Mouse (Mus musculus) stomach, postnatal 0 days (tissue): ENCODE data around the gene Vat1. TPM values are rescaled to one million over a fixed set of nuclear protein-coding genes. Genes with fewer than 3 reads are reported as not detected.
"Not testable (repeated sequence)": the region's sequence is repeated elsewhere in the genome, so short reads cannot be mapped to it uniquely, and the experiment has no call there.

Source experiments
- ATAC-seq: fragments of 200-750 bp; cut with Nextera tagmentation; 2 replicates; pipeline ENCODE4 v1.8.0; 2017; ENCODE audit not compliant: low FRiP score, low TSS enrichment
- DNase-seq: peaks from one replicate; pipeline ENCODE4 v3.0.0-alpha.2; 2016; ENCODE audit warnings: low spot score
- H3K27ac ChIP-seq: fragments of 300-500 bp; sonication (generic); replicated peaks from 2 replicates; pipeline ENCODE4 v1.5.1; 2014; ENCODE audit warnings: mild to moderate bottlenecking, control low read depth
- H3K27me3 ChIP-seq: fragments of 300-500 bp; sonication (generic); 2 replicates; pipeline ENCODE4 v1.6.1; 2014; ENCODE audit warnings: low read length; ENCODE audit not compliant: control insufficient read depth, insufficient read depth
- H3K36me3 ChIP-seq: fragments of 300-500 bp; sonication (generic); 2 replicates; pipeline ENCODE4 v1.6.1; 2014; ENCODE audit warnings: low read length, mixed read lengths; ENCODE audit not compliant: control insufficient read depth, insufficient read depth
- H3K4me1 ChIP-seq: fragments of 300-500 bp; sonication (generic); replicated peaks from 2 replicates; pipeline ENCODE4 v1.6.1; 2014; ENCODE audit warnings: antibody characterized with exemption; ENCODE audit not compliant: control insufficient read depth, insufficient read depth
- H3K4me2 ChIP-seq: fragments of 300-500 bp; sonication (generic); replicated peaks from 2 replicates; pipeline ENCODE4 v1.6.1; 2014; ENCODE audit warnings: low read depth, mild to moderate bottlenecking, control low read depth, moderate library complexity
- H3K4me3 ChIP-seq: fragments of 300-500 bp; sonication (generic); 2 replicates; pipeline ENCODE4 v1.5.1; 2014; ENCODE audit warnings: low read depth, low read length, control low read depth
- H3K9ac ChIP-seq: fragments of 300-500 bp; sonication (generic); 2 replicates; pipeline ENCODE4 v1.6.1; 2014; ENCODE audit warnings: mild to moderate bottlenecking, low read length, control low read depth, mixed read lengths
- H3K9me3 ChIP-seq: fragments of 300-500 bp; sonication (generic); 2 replicates; pipeline ENCODE4 v1.6.1; 2016; ENCODE audit warnings: low read length; ENCODE audit not compliant: control insufficient read depth
- CTCF ChIP-seq: IDR thresholded peaks from 2 replicates; pipeline ENCODE4 v1.5.1; 2016; ENCODE audit warnings: antibody characterized with exemption, low read depth, mild to moderate bottlenecking, moderate library complexity
- EP300 ChIP-seq: optimal IDR thresholded peaks from 2 replicates; pipeline ENCODE3; 2016; ENCODE audit warnings: antibody characterized with exemption
- WGBS: fragments of 180-500 bp; shearing (Covaris S2); extraction: QIAGEN DNeasy Blood & Tissue Kit; methylation state at CpG from one replicate; pipeline ENCODE4 v1.1.7; 2014; 5-methylcytosine and 5-hydroxymethylcytosine counted together
- polyA plus RNA-seq: library from polyadenylated mRNA; unstranded; fragments of >200 nt; fragmentation: Nextera tagmentation; extraction: Ambion mirVana; gene quantifications from 2 replicates; pipeline ENCODE4 v1.2.1, GENCODE M21; 2015

Gene Vat1
- polyA plus RNA-seq, 1 experiment from 2014 or later: 63.4 TPM

DNA sequence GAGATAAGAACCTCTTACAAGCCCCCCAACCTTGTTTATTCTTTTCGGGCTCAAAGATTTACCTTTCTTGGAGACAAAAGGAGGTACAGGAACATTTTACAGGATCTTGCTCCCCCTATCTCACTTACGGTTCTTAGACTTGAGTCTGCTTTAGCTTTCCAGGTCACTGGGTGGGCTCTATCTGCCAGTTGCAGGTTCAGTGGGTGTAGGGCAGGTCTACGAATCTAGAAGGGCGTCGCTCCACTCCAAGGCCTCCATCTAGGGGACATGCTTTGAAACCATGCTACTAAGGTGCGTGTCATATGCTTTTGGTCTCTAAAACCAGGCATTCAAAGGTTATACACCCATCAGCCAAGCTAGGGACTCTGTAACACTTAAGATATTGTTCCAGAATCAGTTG is 18.2 kb upstream of the Vat1 start:
- ATAC-seq (no peak), DNase-seq (no peak)
- Histone ChIP-seq H3K4me1 (no peaks in the 10 kb centered on the region), H3K27ac (no peak overlapping the region), H3K9ac (no peak overlapping the region), H3K9me3 (no peaks in the 10 kb centered on the region), H3K36me3 (no peaks in the 10 kb centered on the region), H3K4me2 (no peak overlapping the region), H3K27me3 (no peaks in the 10 kb centered on the region), H3K4me3 (no peak overlapping the region)
- WGBS: 53% methylated on average over 6 of the region's 6 CpGs
- TF ChIP-seq CTCF (no peak), EP300 (no peak)

DNA sequence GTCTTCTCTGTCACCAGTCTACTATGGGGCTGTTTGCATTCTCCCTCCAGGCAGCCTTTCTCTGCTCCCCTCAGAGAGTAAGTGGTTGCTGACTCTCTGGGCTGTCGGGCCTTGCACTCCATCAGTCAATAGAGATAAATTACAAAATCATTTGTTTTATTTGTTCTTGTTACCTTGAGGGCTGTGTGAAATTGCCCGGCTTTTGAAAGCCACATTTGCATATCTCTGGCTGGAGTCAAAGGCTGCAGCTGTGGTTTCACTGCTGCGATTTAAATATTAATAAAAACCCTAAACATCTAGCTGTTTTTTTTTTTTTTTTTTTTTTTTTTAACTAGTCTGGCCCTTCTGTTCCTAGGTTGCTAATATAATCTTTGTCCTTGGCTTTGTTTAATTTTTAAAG is 17.8 kb upstream of the Vat1 start:
- ATAC-seq (no peak), DNase-seq (peak; percentile 29)
- no peaks in the 10 kb centered on the region for H3K36me3 ChIP-seq
- H3K4me3 ChIP-seq: no peak overlapping the region
- no peak for TF ChIP-seq EP300
- TF ChIP-seq CTCF: no peak
- H3K4me1 ChIP-seq: no peaks in the 10 kb centered on the region
- no peak overlapping the region for H3K4me2 ChIP-seq
- H3K9ac ChIP-seq: no peak overlapping the region
- H3K9me3 ChIP-seq: no peaks in the 10 kb centered on the region
- H3K27ac ChIP-seq: no peak overlapping the region
- 26% methylated on average over 3 of the region's 3 CpGs for WGBS
- no peaks in the 10 kb centered on the region for H3K27me3 ChIP-seq

DNA sequence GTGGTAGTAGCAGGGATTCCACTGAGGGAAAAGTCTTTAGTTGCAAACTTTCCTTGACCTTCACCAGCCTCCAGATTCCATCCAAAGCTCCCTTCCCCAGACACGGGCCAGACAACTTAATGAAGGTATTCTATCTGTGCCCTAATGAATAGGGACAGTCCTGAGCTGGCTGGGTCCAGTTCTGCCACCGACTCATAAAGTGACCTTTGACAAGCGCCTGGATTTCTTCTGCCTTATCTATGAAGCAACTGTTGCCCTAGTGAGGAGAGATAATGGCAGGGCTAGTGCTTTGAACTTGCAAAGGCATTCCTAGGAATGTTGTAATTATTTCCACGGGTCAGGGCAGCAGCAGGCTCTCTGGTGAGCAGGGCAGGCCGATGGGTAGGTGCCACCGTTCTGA is 14.9 kb upstream of the Vat1 start:
- 21% methylated on average over 6 of the region's 6 CpGs for WGBS
- Histone ChIP-seq H3K9ac (no peak overlapping the region), H3K4me2 (no peak overlapping the region), H3K9me3 (no peaks in the 10 kb centered on the region), H3K4me3 (no peak overlapping the region), H3K27me3 (no peaks in the 10 kb centered on the region), H3K36me3 (no peaks in the 10 kb centered on the region), H3K27ac (no peak overlapping the region), H3K4me1 (no peaks in the 10 kb centered on the region)
- TF ChIP-seq EP300 (no peak), CTCF (no peak)
- ATAC-seq: peak; percentile 72
- DNase-seq: no peak

DNA sequence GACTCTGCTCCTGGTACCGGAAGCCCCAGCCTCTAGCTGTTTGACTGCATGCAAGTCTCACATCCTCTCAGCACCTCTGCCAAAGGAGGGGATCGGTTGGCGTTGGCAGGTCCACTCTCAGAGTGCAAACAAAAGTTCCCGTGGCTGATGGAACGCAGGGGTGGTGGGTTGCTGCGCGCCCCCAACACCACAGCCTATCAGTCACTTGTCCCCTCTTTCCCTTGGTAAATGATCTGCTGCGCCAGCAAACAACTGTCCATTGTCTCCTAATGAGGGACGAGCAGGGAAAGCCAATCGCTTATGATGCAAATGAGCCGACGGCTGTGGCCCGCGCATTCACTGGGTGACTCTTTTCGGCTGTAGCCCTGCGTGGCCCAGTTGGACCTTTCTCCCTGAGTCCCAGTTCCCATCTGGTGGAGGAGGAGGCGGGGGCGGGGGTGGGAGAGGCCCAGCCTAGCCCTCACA is 13.2 kb upstream of the Vat1 start:
- H3K36me3 ChIP-seq: no peaks in the 10 kb centered on the region
- H3K4me1 ChIP-seq: no peaks in the 10 kb centered on the region
- no peaks in the 10 kb centered on the region for H3K27me3 ChIP-seq
- DNase-seq (no peak), ATAC-seq (no peak)
- TF ChIP-seq CTCF (no peak), EP300 (no peak)
- H3K4me2 ChIP-seq: 0 out of 2 replicates have a peak overlapping the region, but pooled peaks have one; percentile 9
- H3K9ac ChIP-seq: no peak overlapping the region
- H3K27ac ChIP-seq: no peak overlapping the region
- no peak overlapping the region for H3K4me3 ChIP-seq
- 15% methylated on average over 17 of the region's 18 CpGs for WGBS
- no peaks in the 10 kb centered on the region for H3K9me3 ChIP-seq

DNA sequence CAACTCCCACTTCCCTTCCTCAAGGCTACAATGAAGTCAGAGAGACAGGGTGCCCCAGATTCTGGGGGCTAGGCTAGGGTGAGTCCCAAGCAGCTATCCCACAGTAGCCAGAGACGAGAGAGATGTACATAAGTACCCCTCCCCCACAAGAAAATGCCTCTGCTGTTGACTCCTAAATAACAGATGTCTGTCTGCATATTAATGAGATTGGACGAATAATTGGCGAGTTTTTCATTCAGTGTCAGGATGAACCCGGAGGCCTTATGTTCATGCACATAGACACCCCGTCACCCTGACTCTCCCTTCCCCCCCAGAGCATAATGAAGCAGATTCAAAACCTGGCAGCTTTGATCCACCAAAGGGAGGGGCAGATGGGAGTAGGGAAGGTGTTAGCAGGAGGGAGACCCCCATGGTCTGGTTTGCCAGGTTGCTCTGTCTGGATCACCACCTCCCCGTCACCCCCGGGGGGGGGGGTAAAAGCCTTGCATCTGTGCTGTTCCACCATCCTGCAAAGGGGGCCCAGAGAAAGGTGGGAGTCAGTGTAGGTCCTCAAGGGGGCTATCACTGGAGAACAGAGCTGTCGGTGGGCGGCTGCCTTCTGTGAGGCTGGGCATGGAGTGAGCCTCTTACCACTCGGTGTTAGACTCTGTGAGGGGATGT is 11.7 kb upstream of the Vat1 start:
- Histone ChIP-seq H3K9me3 (no peaks in the 10 kb centered on the region), H3K4me3 (no peak overlapping the region), H3K36me3 (no peaks in the 10 kb centered on the region), H3K9ac (no peak overlapping the region), H3K27ac (no peak overlapping the region), H3K4me1 (no peaks in the 10 kb centered on the region), H3K27me3 (no peaks in the 10 kb centered on the region), H3K4me2 (no peak overlapping the region)
- TF ChIP-seq EP300 (no peak), CTCF (no peak)
- no peak for DNase-seq
- no peak for ATAC-seq
- WGBS: 67% methylated on average over 10 of the region's 10 CpGs

DNA sequence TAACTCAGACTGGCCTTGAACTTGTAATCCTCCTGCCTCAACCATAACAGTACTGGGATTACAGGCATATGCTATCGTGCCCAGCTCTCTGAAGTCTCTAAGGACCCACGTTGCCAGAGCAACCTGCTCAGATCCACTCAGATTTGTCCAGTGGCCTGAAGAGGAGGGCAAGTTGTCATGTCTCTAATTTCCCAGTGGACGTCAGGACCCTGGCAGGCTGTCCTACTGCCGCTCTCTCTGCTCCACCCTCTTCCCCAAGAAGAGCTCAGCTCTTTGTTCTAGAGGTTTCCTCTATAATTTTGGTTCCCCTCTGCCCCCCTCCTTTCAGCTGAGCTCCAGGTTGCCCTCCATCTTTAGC is 11.1 kb upstream of the Vat1 start:
- TF ChIP-seq EP300: no peak
- no peak for TF ChIP-seq CTCF
- H3K9ac ChIP-seq: no peak overlapping the region
- no peak for ATAC-seq

DNA sequence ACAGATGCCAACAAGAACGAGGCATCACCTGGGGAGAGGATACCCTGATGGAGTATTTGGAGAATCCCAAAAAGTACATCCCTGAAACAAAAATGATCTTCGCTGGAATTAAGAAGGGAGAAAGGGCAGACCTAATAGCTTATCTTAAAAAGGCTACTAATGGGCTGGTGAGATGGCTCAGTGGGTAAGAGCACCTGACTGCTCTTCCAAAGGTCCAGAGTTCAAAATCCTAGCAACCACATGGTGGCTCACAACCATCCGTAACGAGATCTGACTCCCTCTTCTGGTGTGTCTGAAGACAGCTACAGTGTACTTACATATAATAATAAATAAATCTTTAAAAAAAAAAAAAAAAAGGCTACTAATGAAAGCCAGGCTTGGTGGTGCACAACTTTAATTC is 10.3 kb upstream of the Vat1 start:
- H3K4me1 ChIP-seq, H3K9me3 ChIP-seq, H3K36me3 ChIP-seq, H3K4me3 ChIP-seq, H3K27me3 ChIP-seq, H3K27ac ChIP-seq, H3K4me2 ChIP-seq, H3K9ac ChIP-seq, ATAC-seq, DNase-seq: not testable (repeated sequence)
- WGBS: 84% methylated on average over 4 of the region's 4 CpGs

More for the DNA sequence above, 11.1 kb upstream of the Vat1 start:
- Histone ChIP-seq H3K4me2 (no peak overlapping the region), H3K9me3 (no peaks in the 10 kb centered on the region), H3K27me3 (no peaks in the 10 kb centered on the region), H3K36me3 (no peaks in the 10 kb centered on the region), H3K4me1 (no peaks in the 10 kb centered on the region), H3K27ac (no peak overlapping the region), H3K4me3 (no peak overlapping the region)
- no peak for DNase-seq
- 53% methylated on average over 4 of the region's 4 CpGs for WGBS
